Mouse (Mus musculus) lung, embryonic 16.5 days (tissue): ENCODE data around the gene Chd6. TPM values are rescaled to one million over a fixed set of nuclear protein-coding genes. Genes with fewer than 3 reads are reported as not detected.

ENCODE experiments used
- ATAC-seq: fragments of 200-750 bp; cut with Nextera tagmentation; 2 replicates; pipeline ENCODE4 v1.8.0; 2017; ENCODE audit warnings: low read depth, mild to moderate bottlenecking, moderate library complexity
- H3K27ac ChIP-seq: fragments of 300-500 bp; sonication (generic); 2 replicates; pipeline ENCODE4 v1.5.1; 2014; ENCODE audit warnings: mild to moderate bottlenecking, control low read depth, low read length
- H3K27me3 ChIP-seq: fragments of 300-500 bp; sonication (generic); 2 replicates; pipeline ENCODE4 v1.6.1; 2014; ENCODE audit warnings: low read depth, low read length, mixed read lengths; ENCODE audit not compliant: control insufficient read depth, insufficient read depth
- H3K36me3 ChIP-seq: fragments of 300-500 bp; sonication (generic); 2 replicates; pipeline ENCODE4 v1.6.1; 2014; ENCODE audit warnings: low read length; ENCODE audit not compliant: control insufficient read depth, insufficient read depth
- H3K4me1 ChIP-seq: fragments of 300-500 bp; sonication (generic); replicated peaks from 2 replicates; pipeline ENCODE4 v1.6.1; 2014; ENCODE audit warnings: low read length, mixed read lengths; ENCODE audit not compliant: control insufficient read depth, insufficient read depth
- H3K4me2 ChIP-seq: fragments of 300-500 bp; sonication (generic); 2 replicates; pipeline ENCODE4 v1.6.1; 2014; ENCODE audit warnings: low read depth, low read length, control low read depth
- H3K4me3 ChIP-seq: fragments of 300-500 bp; sonication (generic); 2 replicates; pipeline ENCODE4 v1.5.1; 2014; ENCODE audit warnings: mild to moderate bottlenecking, low read length, control low read depth
- H3K9ac ChIP-seq: fragments of 300-500 bp; sonication (generic); 2 replicates; pipeline ENCODE4 v1.6.1; 2014; ENCODE audit warnings: low read length, control low read depth
- H3K9me3 ChIP-seq: fragments of 300-500 bp; sonication (generic); 2 replicates; pipeline ENCODE4 v1.6.1; 2016; ENCODE audit warnings: low read length; ENCODE audit not compliant: control insufficient read depth
- WGBS: fragments of 180-500 bp; shearing (Covaris S2); extraction: QIAGEN DNeasy Blood & Tissue Kit; methylation state at CpG from one replicate; pipeline ENCODE4 v1.1.7; 2014; 5-methylcytosine and 5-hydroxymethylcytosine counted together
- polyA plus RNA-seq: library from polyadenylated mRNA; unstranded; fragments of >200 nt; fragmentation: Nextera tagmentation; extraction: Ambion mirVana; gene quantifications from 2 replicates; pipeline ENCODE4 v1.2.1, GENCODE M21; 2015

Chd6 gene
- polyA plus RNA-seq, 1 experiment from 2014 or later, result 33.8 TPM

GRCm38 (mm10) chr2:161049426-161049825 is 59.4 kb downstream of the Chd6 start:
- no peaks in the 10 kb centered on the region for H3K9me3 ChIP-seq
- H3K4me3 ChIP-seq, result no peak overlapping the region
- no peak overlapping the region for H3K4me2 ChIP-seq
- WGBS, result 57% methylated on average over 6 of the region's 6 CpGs
- 0 out of 2 replicates have a peak overlapping the region, but pooled peaks have one; percentile 17 for H3K27ac ChIP-seq
- peaks cover 3% of the 10 kb centered on the region; the same call in 1 of the 2 replicates for H3K4me1 ChIP-seq
- ATAC-seq, result no peak
- H3K27me3 ChIP-seq, result no peaks in the 10 kb centered on the region
- no peak overlapping the region for H3K9ac ChIP-seq
- H3K36me3 ChIP-seq, result peaks cover 15% of the 10 kb centered on the region

GRCm38 (mm10) chr2:161044492-161045201 is 64.2 kb downstream of the Chd6 start:
- Histone ChIP-seq H3K9me3 (no peaks in the 10 kb centered on the region), H3K4me3 (no peak overlapping the region), H3K4me2 (no peak overlapping the region), H3K27ac (no peak overlapping the region), H3K9ac (no peak overlapping the region), H3K36me3 (peaks cover 20% of the 10 kb centered on the region), H3K4me1 (peaks cover 3% of the 10 kb centered on the region; the same call in 1 of the 2 replicates), H3K27me3 (no peaks in the 10 kb centered on the region)
- ATAC-seq, result no peak
- 82% methylated on average over 8 of the region's 8 CpGs for WGBS

- peaks cover 28% of the 10 kb centered on the region for H3K36me3 ChIP-seq
- H3K27me3 ChIP-seq, result no peaks in the 10 kb centered on the region
These were observed 66.0 kb downstream of the Chd6 start for GRCm38 (mm10) chr2:161042874-161043273.

GRCm38 (mm10) chr2:161040743-161041142 is 68.1 kb downstream of the Chd6 start:
- peaks cover 5% of the 10 kb centered on the region; the same call in 1 of the 2 replicates for H3K4me1 ChIP-seq
- no peaks in the 10 kb centered on the region for H3K27me3 ChIP-seq
- 63% methylated on average over 4 of the region's 4 CpGs for WGBS
- H3K9me3 ChIP-seq, result no peaks in the 10 kb centered on the region
- no peak overlapping the region for H3K4me2 ChIP-seq
- H3K27ac ChIP-seq, result no peak overlapping the region
- no peak overlapping the region for H3K4me3 ChIP-seq
- no peak overlapping the region for H3K9ac ChIP-seq
- peaks cover 25% of the 10 kb centered on the region for H3K36me3 ChIP-seq
- ATAC-seq, result no peak

More at GRCm38 (mm10) chr2:161042874-161043273, 66.0 kb downstream of the Chd6 start:
- H3K4me2 ChIP-seq, result no peak overlapping the region
- H3K9me3 ChIP-seq, result no peaks in the 10 kb centered on the region
- no peak for ATAC-seq
- H3K27ac ChIP-seq, result no peak overlapping the region
- no peak overlapping the region for H3K9ac ChIP-seq
- H3K4me3 ChIP-seq, result no peak overlapping the region
- 64% methylated on average over 3 of the region's 3 CpGs for WGBS
- H3K4me1 ChIP-seq, result 0 out of 2 replicates have a peak, but pooled peaks cover 2% of the 10 kb centered on the region

- peak; percentile 97 for ATAC-seq
- H3K4me1 ChIP-seq, result peaks cover 7% of the 10 kb centered on the region; the same call in 1 of the 2 replicates
- no peak overlapping the region for H3K9ac ChIP-seq
- H3K4me3 ChIP-seq, result no peak overlapping the region
- no peak overlapping the region for H3K4me2 ChIP-seq
- peak overlapping the region; percentile 88 for H3K27ac ChIP-seq
- H3K9me3 ChIP-seq, result no peaks in the 10 kb centered on the region
- peaks cover 23% of the 10 kb centered on the region for H3K36me3 ChIP-seq
- WGBS, result 42% methylated on average over 3 of the region's 3 CpGs
- H3K27me3 ChIP-seq, result no peaks in the 10 kb centered on the region
These were observed 71.1 kb downstream of the Chd6 start for GRCm38 (mm10) chr2:161037766-161038165.

GRCm38 (mm10) chr2:161033141-161033540 is 75.7 kb downstream of the Chd6 start:
- Histone ChIP-seq H3K9me3 (no peaks in the 10 kb centered on the region), H3K9ac (no peak overlapping the region), H3K27ac (no peak overlapping the region), H3K4me3 (no peak overlapping the region), H3K4me2 (no peak overlapping the region), H3K4me1 (peaks cover 5% of the 10 kb centered on the region; the same call in 1 of the 2 replicates), H3K36me3 (peaks cover 15% of the 10 kb centered on the region), H3K27me3 (no peaks in the 10 kb centered on the region)
- no peak for ATAC-seq

GRCm38 (mm10) chr2:161032394-161032793 is 76.5 kb downstream of the Chd6 start:
- H3K9ac ChIP-seq, result no peak overlapping the region
- no peaks in the 10 kb centered on the region for H3K9me3 ChIP-seq
- no peak overlapping the region for H3K4me2 ChIP-seq
- H3K4me3 ChIP-seq, result no peak overlapping the region
- 63% methylated on average over 7 of the region's 7 CpGs for WGBS
- H3K27me3 ChIP-seq, result no peaks in the 10 kb centered on the region
- H3K4me1 ChIP-seq, result peaks cover 5% of the 10 kb centered on the region; the same call in 1 of the 2 replicates
- H3K27ac ChIP-seq, result no peak overlapping the region
- ATAC-seq, result no peak
- H3K36me3 ChIP-seq, result peaks cover 17% of the 10 kb centered on the region

- no peak overlapping the region for H3K27ac ChIP-seq
- WGBS, result 100% methylated on average over 1 of the region's 1 CpGs
- no peak for ATAC-seq
- no peak overlapping the region for H3K9ac ChIP-seq
- H3K27me3 ChIP-seq, result no peaks in the 10 kb centered on the region
- no peak overlapping the region for H3K4me2 ChIP-seq
- peaks cover 28% of the 10 kb centered on the region for H3K36me3 ChIP-seq
- H3K4me1 ChIP-seq, result no peaks in the 10 kb centered on the region
- no peaks in the 10 kb centered on the region for H3K9me3 ChIP-seq
- no peak overlapping the region for H3K4me3 ChIP-seq
These were observed 84.3 kb downstream of the Chd6 start for GRCm38 (mm10) chr2:161024606-161025005.

- ATAC-seq, result peak; percentile 85
- H3K27me3 ChIP-seq, result no peaks in the 10 kb centered on the region
- no peaks in the 10 kb centered on the region for H3K9me3 ChIP-seq
- H3K9ac ChIP-seq, result no peak overlapping the region
- no peak overlapping the region for H3K4me2 ChIP-seq
- no peak overlapping the region for H3K27ac ChIP-seq
- H3K36me3 ChIP-seq, result peaks cover 46% of the 10 kb centered on the region
- no peak overlapping the region for H3K4me3 ChIP-seq
- 25% methylated on average over 4 of the region's 4 CpGs for WGBS
- H3K4me1 ChIP-seq, result 0 out of 2 replicates have a peak, but pooled peaks cover 3% of the 10 kb centered on the region
These were observed 91.0 kb downstream of the Chd6 start for GRCm38 (mm10) chr2:161017913-161018312.
